Mouse (Mus musculus) brain, embryonic 14.5 days (tissue): ENCODE results near the gene Slc25a16. TPM values are rescaled to one million over a fixed set of nuclear protein-coding genes. Genes with fewer than 3 reads are reported as not detected.
"Not testable (repeated sequence)": the region's sequence is repeated elsewhere in the genome, so short reads cannot be mapped to it uniquely, and the experiment has no call there.

ENCODE experiments used
- DNase-seq: peaks from one replicate; pipeline ENCODE4 v3.0.0-alpha.2; 2011; ENCODE audit warnings: low read depth
- CTCF ChIP-seq: fragments of 200-500 bp; IDR thresholded peaks from 2 replicates; pipeline ENCODE4 v1.5.1; 2012; ENCODE audit warnings: inconsistent platforms, mild to moderate bottlenecking, moderate library complexity, borderline replicate concordance; ENCODE audit not compliant: insufficient read depth, insufficient read length; ENCODE audit errors: extremely low read depth
- POLR2A ChIP-seq: fragments of 200-500 bp; IDR thresholded peaks from 2 replicates; pipeline ENCODE4 v1.6.1; 2012; ENCODE audit warnings: mild to moderate bottlenecking, inconsistent platforms, borderline replicate concordance; ENCODE audit not compliant: poor library complexity, insufficient read depth, insufficient read length, severe bottlenecking; ENCODE audit errors: extremely low read depth
- polyA plus RNA-seq: library from polyadenylated mRNA; depleted of rRNA; stranded (reverse); fragments of >200 nt; gene quantifications from 2 replicates; pipeline ENCODE4 v1.2.3, GENCODE M21; 2012

Gene Slc25a16
- polyA plus RNA-seq, 1 experiment, result 16.2 TPM

- TF ChIP-seq POLR2A (no peak), CTCF (no peak)
- DNase-seq, result no peak
Observed at GRCm38 (mm10) chr10:62892549-62893232, 27.7 kb upstream of the Slc25a16 start.

GRCm38 (mm10) chr10:62893356-62893884 lies 27.0 kb upstream of the Slc25a16 start:
- DNase-seq, result no peak
- no peak for TF ChIP-seq CTCF
- no peak for TF ChIP-seq POLR2A

GRCm38 (mm10) chr10:62894447-62894846 lies 26.0 kb upstream of the Slc25a16 start:
- TF ChIP-seq CTCF (no peak), POLR2A (no peak)
- no peak for DNase-seq

DNA sequence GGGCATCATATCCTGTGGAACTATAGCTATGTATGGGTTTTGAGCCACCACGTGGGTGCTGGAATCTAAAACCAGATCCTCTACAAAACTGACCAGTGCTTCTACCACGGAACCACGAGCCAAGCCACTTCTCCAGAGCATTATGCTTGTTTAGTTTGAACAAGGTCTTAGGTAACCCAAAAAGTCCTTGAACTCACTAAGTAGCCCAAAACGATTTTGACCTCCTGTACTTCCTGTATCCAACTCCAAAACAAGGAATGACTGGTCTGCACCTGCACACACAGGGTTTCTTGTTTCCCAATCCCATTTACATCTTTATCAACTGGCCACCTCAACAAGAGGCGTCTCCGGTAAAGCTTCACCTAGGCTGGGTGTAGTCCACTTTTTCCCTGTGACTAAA lies 25.0 kb upstream of the Slc25a16 start:
- no peak for DNase-seq
- no peak for TF ChIP-seq POLR2A
- no peak for TF ChIP-seq CTCF

DNA sequence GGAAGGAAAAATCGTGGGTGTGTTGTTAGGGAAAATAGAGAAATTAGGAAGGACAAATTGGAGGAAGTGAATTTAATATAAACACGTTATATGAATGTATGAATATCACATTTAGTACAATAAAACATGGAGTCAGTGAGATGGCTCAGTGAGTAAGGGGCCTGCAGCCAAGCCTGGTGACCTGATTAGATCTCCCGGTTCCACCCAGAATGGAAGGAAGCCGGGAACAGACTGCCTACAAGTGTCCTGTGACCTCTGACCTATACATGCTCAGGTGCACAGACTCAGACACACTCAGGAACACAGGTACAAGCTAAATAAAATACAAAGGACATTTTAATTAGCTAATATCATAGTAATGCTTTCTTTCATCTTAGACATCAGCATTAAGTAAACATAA lies 24.4 kb upstream of the Slc25a16 start:
- no peak for TF ChIP-seq CTCF
- no peak for DNase-seq

- DNase-seq, result no peak
- TF ChIP-seq CTCF, result no peak
- no peak for TF ChIP-seq POLR2A
Observed at GRCm38 (mm10) chr10:62896774-62897173, 23.7 kb upstream of the Slc25a16 start.

- DNase-seq, result no peak
- TF ChIP-seq CTCF, result no peak
- TF ChIP-seq POLR2A, result no peak
Observed at GRCm38 (mm10) chr10:62897437-62897836, 23.0 kb upstream of the Slc25a16 start.

GRCm38 (mm10) chr10:62898061-62898460 lies 22.4 kb upstream of the Slc25a16 start:
- TF ChIP-seq POLR2A, result no peak
- no peak for TF ChIP-seq CTCF
- DNase-seq, result no peak

- TF ChIP-seq CTCF, result no peak
- no peak for TF ChIP-seq POLR2A
- DNase-seq, result no peak
Observed at GRCm38 (mm10) chr10:62900144-62900543, 20.3 kb upstream of the Slc25a16 start.

DNA sequence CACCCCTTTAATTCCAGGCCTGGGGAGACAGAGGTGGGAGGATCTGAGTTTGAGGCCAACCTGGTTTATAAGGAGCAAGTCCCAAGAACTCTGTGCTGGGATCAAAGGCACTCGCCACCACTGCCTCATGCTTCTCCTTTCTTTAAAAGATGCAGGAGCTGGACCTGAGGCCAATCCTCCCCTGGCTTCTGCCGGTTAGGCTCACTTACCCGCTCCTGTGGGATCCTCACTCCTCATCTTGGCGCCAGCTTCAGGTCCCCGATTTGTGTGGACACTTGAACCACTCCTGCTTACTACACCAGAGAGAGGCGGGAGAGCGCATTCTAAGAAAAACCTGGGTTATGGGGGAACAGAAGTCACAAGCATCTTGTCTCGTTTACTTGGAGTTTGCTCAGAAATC lies 18.6 kb upstream of the Slc25a16 start:
- TF ChIP-seq CTCF, result no peak
- TF ChIP-seq POLR2A, result no peak
- no peak for DNase-seq

DNA sequence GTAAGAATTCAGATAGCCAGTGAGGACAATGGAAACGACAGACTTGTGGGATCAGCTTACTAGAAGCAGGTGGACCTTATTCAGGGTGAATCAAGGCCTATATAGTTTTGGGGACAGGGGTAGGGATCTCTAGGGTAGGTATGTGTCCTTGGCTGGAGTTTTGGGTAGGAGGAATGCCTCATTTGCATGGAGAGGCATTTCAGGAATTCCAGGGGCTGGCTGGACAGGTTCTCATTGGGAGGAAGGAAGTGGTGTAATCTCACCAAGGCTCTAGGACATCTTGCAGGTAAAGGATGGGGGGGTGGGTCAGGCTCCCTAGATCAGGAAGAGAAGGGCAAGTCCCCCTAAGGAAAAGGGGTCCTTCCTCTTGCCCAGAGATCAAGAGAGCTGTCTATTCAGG lies 17.6 kb upstream of the Slc25a16 start:
- DNase-seq, result no peak
- TF ChIP-seq POLR2A (no peak), CTCF (no peak)

DNA sequence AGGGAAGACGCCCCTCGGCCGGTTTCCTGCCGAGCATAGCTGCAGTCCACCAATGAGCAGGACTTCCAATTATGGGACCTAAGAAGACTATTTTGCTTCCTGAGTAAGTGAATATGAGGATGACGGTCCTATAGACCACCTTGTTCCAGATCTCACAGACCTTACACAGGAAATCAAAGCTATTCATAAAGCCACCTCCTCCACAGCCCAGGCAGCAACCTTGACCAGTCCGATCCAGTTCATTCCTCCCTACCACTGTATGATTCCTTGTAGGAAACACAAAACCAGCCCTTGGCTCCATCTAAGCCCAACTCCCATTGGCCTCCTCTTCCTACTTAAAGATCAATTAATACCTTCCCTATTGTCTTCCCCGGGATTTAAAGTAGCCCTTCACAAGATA lies 14.1 kb upstream of the Slc25a16 start:
- DNase-seq, result no peak
- TF ChIP-seq CTCF (no peak), POLR2A (no peak)

DNA sequence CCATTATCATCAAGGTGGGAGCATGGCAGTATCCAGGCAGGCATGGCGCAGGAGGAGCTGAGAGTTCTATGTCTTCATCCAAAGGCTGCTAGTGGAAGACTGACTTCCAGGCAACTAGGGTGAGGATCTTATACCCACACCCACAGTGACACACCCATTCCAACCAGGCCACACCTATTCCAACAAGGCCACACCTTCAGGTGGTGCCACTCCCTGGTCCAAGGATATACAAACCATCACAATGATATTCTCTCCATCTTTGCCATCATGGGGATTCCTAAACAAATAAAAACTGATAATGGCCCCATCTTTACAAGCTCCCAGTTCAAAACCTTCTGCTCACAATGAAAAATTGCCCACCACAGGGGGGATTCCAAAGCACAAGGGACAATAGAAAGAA lies 11.5 kb upstream of the Slc25a16 start, which contains the start of gene Tet1:
Gene Tet1 (minus strand): TSS at position 101 of the 400 bp plus-strand sequence.
- DNase-seq, result not testable (repeated sequence)

DNA sequence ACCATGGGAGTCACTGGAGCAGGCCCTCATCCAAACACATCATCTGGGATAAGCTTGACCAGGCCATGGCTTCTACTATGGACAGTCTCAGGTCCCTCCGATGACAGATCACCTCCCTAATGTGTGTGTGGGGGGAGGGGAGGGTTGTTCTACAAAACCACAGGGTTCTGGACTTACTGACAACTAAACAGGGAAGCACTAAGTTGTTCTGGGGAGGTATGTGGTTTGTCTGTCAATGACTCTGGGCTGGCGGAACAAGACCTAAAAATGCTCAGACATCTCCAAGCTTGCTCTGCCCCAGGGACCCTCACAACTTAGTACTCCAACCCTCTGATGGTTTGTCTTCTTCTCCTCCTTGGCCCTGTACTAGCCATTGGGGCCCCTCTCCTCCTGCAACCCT lies 9.3 kb upstream of the Slc25a16 start:
- TF ChIP-seq CTCF, result no peak
- no peak for TF ChIP-seq POLR2A
- DNase-seq, result no peak
